ENCODE assay signal across 7 mouse cellular contexts in the genomic region with DNA sequence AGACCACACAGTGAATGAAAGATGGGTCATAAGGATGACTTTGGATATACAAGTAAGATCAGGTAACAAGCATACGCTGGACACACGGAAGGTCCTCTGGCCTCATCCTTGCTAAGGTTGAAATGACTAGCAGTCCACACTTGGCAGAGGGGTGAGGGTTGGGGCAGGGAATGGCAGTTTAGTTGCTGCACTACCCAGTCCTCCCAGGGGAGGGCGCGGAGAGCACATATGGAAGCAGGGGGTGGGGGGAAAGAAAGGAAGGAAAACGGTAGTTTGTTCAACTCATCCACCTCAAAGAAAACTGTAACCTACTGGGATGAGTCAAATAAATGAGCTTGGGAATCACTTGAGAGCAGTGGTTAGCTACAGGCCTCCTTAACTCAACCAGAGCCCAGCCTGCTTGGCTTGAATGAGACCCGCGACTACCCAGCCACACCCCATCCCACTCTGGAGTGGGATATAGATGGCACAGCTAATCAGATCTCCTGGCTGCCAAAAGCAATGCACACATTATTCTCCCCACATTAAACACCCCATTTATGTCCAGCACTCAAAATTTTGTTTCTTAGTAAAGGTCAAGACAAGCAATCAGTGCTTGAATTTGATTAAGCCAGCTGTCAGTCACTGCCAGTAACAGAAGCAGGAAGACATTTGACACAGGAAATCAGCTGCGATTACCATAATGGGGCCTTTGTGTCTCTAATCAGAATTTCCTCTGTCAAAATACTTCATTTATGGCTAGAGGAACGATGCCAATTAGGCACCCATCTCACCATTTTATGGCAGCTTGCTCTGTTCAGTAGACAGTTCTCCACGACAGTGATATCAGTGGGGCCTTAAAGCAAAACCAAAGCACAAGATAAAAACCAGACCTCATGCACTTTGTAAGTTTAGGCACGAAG. TPM values are rescaled to one million over a fixed set of nuclear protein-coding genes. Genes with fewer than 3 reads are reported as not detected.
DNase-seq lines count a peak whose midpoint lies in the region; ATAC-seq lines count a peak whose summit lies in the region.

No protein-coding gene starts in this region.

- DNase-seq in midbrain, embryonic 11.5 days (ENCODE audit: low spot score, missing footprints) = peak; percentile 92
- peak; percentile 24 for DNase-seq in T-cell, adult 2 months (ENCODE audit: low spot score)
- DNase-seq in lung, postnatal 14 days = peak; percentile 80
- peak; percentile 49 for DNase-seq in testis, postnatal 14 days (ENCODE audit: low spot score)

- H3K27ac ChIP-seq in midbrain, embryonic 11.5 days (ENCODE audit: low read depth, low read length) = no peak overlapping the region
- H3K27ac ChIP-seq in midbrain, embryonic 13.5 days = no peak overlapping the region

- H3K4me3 ChIP-seq in midbrain, embryonic 11.5 days (ENCODE audit: low read depth, low read length) = no peak overlapping the region
- H3K4me3 ChIP-seq in midbrain, embryonic 13.5 days (replicated peaks) = no peak overlapping the region

- no peaks in the 10 kb centered on the region for H3K4me1 ChIP-seq in midbrain, embryonic 11.5 days (ENCODE audit: control insufficient read depth, insufficient read depth, low read length)
- no peaks in the 10 kb centered on the region for H3K4me1 ChIP-seq in midbrain, embryonic 13.5 days (replicated peaks)

- H3K4me2 ChIP-seq in midbrain, embryonic 11.5 days = no peak overlapping the region
- H3K4me2 ChIP-seq in midbrain, embryonic 13.5 days (replicated peaks) = no peak overlapping the region

- no peak for ATAC-seq in midbrain, embryonic 11.5 days (ENCODE audit: low FRiP score)
- ATAC-seq in midbrain, embryonic 13.5 days = no peak
- peak; percentile 90 for ATAC-seq in common myeloid progenitor, adult 5-6 weeks (replicated peaks; ENCODE audit: low read depth, poor library complexity, severe bottlenecking)
- ATAC-seq in granulocyte monocyte progenitor cell, adult 5-6 weeks (replicated peaks; ENCODE audit: poor library complexity, severe bottlenecking) = peak; percentile 83

- H3K36me3 ChIP-seq in midbrain, embryonic 11.5 days (ENCODE audit: control insufficient read depth, insufficient read depth, low read length) = no peaks in the 10 kb centered on the region
- H3K36me3 ChIP-seq in midbrain, embryonic 13.5 days = no peaks in the 10 kb centered on the region

- WGBS in midbrain, embryonic 11.5 days = 78% methylated on average over 11 of the region's 11 CpGs
- 65% methylated on average over 11 of the region's 11 CpGs for WGBS in midbrain, embryonic 13.5 days

- H3K27me3 ChIP-seq in midbrain, embryonic 11.5 days (ENCODE audit: control insufficient read depth, insufficient read depth, low read length) = no peaks in the 10 kb centered on the region
- no peaks in the 10 kb centered on the region for H3K27me3 ChIP-seq in midbrain, embryonic 13.5 days

- no peaks in the 10 kb centered on the region for H3K9me3 ChIP-seq in midbrain, embryonic 11.5 days (ENCODE audit: control insufficient read depth, low read length)
- H3K9me3 ChIP-seq in midbrain, embryonic 13.5 days = no peaks in the 10 kb centered on the region

- no peak overlapping the region for H3K9ac ChIP-seq in midbrain, embryonic 11.5 days (ENCODE audit: low read length)
- H3K9ac ChIP-seq in midbrain, embryonic 13.5 days (replicated peaks) = no peak overlapping the region

RNA-seq across cellular contexts. Expression of a gene that starts 24.5 kb away (rescaled TPM):
- 3.1 and 3.5 TPM in 2 replicates for polyA plus RNA-seq in midbrain, embryonic 11.5 days (2014; fragmentation: Nextera tagmentation; extraction: Ambion mirVana)
- polyA plus RNA-seq in midbrain, embryonic 13.5 days (2015; fragmentation: Nextera tagmentation; extraction: Ambion mirVana) = 2.1 and 2.5 TPM in 2 replicates
- 0.46 TPM in 1 of 2 replicates, not detected in the other for total RNA-seq in common myeloid progenitor, adult 5-6 weeks (2017)
- total RNA-seq in granulocyte monocyte progenitor cell, adult 5-6 weeks (2014; fragmentation: Nextera tagmentation) = 0.15 and 1.6 TPM in 2 replicates
- 0.21 TPM in 1 of 2 replicates, not detected in the other for total RNA-seq in granulocyte monocyte progenitor cell, adult 5-6 weeks (2017)

RNA-seq across cellular contexts. Expression of a gene that starts 56.9 kb away (rescaled TPM):
- 14.8 and 15.9 TPM in 2 replicates for polyA plus RNA-seq in midbrain, embryonic 11.5 days (2014; fragmentation: Nextera tagmentation; extraction: Ambion mirVana)
- 8.9 and 10.7 TPM in 2 replicates for polyA plus RNA-seq in midbrain, embryonic 13.5 days (2015; fragmentation: Nextera tagmentation; extraction: Ambion mirVana)
- 36.5 and 42.4 TPM in 2 replicates for total RNA-seq in common myeloid progenitor, adult 5-6 weeks (2017)
- 6.6 and 10.6 TPM in 2 replicates for total RNA-seq in granulocyte monocyte progenitor cell, adult 5-6 weeks (2014; fragmentation: Nextera tagmentation)
- total RNA-seq in granulocyte monocyte progenitor cell, adult 5-6 weeks (2017) = 22.8 and 25.9 TPM in 2 replicates

Comparison
In these comparisons a context has a peak if more than half of its experiments do, and no peak if none do; other contexts are left out.
1. ATAC-seq: peak in common myeloid progenitor, adult 5-6 weeks (single experiment) and granulocyte monocyte progenitor cell, adult 5-6 weeks (single experiment); none in midbrain, embryonic 11.5 days (single experiment) and midbrain, embryonic 13.5 days (single experiment).
2. DNase-seq: peak in every context shown above with its lines; median percentile 92 in midbrain, embryonic 11.5 days; 80 in lung, postnatal 14 days; 49 in testis, postnatal 14 days; 24 in T-cell, adult 2 months.